Mouse (Mus musculus): ENCODE data around the gene Olfr418.

DNA sequence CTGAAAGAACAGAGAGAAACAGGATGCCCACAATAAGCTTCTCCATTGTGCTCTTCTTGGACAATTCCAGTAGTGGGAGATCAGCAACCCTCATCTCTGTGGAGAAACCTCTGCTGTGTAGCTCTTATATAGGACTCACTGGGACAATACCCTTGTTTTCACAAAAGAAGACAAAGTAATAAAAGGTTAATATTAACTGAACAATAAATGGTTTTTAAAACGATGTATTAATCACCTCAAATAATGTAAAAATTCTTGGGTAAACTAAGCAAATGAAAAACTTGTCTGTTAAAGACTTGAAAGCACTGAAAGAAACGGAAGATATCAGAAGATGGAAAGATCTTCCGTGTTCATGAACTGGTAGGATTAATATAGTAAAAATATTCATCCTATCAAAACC is 11.9 kb downstream of the Olfr418 start, which contains the start of gene Mptx2:
- no peak for TF ChIP-seq CTCF (IDR thresholded peaks at IDR 0.05; ENCODE audit: borderline replicate concordance, insufficient read depth, low read depth, low read length)
- TF ChIP-seq POLR2A (IDR thresholded peaks at IDR 0.05; ENCODE audit: borderline replicate concordance, insufficient read depth, low read length) = no peak
